Mouse (Mus musculus) bone marrow, adult 2 months (tissue): Measurements from ENCODE around the gene Brpf3.

Source experiments
- CTCF ChIP-seq: fragments of 200-500 bp; IDR thresholded peaks from 2 replicates; pipeline ENCODE4 v1.5.1; 2011; ENCODE audit warnings: low read length, control low read depth; ENCODE audit not compliant: control insufficient read depth, insufficient read depth
- POLR2A ChIP-seq: fragments of 200-500 bp; IDR thresholded peaks from 2 replicates; pipeline ENCODE4 v1.6.1; 2011; ENCODE audit warnings: low read depth, mild to moderate bottlenecking, control low read depth, low read length, borderline replicate concordance; ENCODE audit not compliant: control insufficient read depth

- TF ChIP-seq CTCF (no peak), POLR2A (no peak)
These were observed 33.8 kb downstream of the Brpf3 start for GRCm38 (mm10) chr17:28834676-28835075.
